Mouse (Mus musculus) neural tube, embryonic 13.5 days (tissue): ENCODE measurements around the gene D430042O09Rik. TPM values are rescaled to one million over a fixed set of nuclear protein-coding genes. Genes with fewer than 3 reads are reported as not detected.

ENCODE experiments used
- ATAC-seq: fragments of 200-750 bp; cut with Nextera tagmentation; 2 replicates; pipeline ENCODE4 v1.8.0; 2017; ENCODE audit warnings: low read depth, mild to moderate bottlenecking, moderate TSS enrichment, moderate library complexity
- H3K27ac ChIP-seq: fragments of 300-500 bp; sonication (generic); replicated peaks from 2 replicates; pipeline ENCODE4 v1.5.1; 2015; ENCODE audit warnings: moderate library complexity, mild to moderate bottlenecking, inconsistent platforms
- H3K27me3 ChIP-seq: fragments of 300-500 bp; sonication (generic); 2 replicates; pipeline ENCODE4 v1.6.1; 2015; ENCODE audit warnings: mild to moderate bottlenecking, inconsistent platforms
- H3K36me3 ChIP-seq: fragments of 300-500 bp; sonication (generic); 2 replicates; pipeline ENCODE4 v1.6.1; 2015; ENCODE audit warnings: mild to moderate bottlenecking, inconsistent platforms
- H3K4me1 ChIP-seq: fragments of 300-500 bp; sonication (generic); replicated peaks from 2 replicates; pipeline ENCODE4 v1.6.1; 2015; ENCODE audit warnings: inconsistent platforms
- H3K4me2 ChIP-seq: fragments of 300-500 bp; sonication (generic); 2 replicates; pipeline ENCODE4 v1.6.1; 2015; ENCODE audit warnings: inconsistent platforms, mild to moderate bottlenecking, moderate library complexity
- H3K4me3 ChIP-seq: fragments of 300-500 bp; sonication (generic); 2 replicates; pipeline ENCODE4 v1.5.1; 2015; ENCODE audit warnings: mild to moderate bottlenecking, inconsistent platforms
- H3K9ac ChIP-seq: fragments of 300-500 bp; sonication (generic); 2 replicates; pipeline ENCODE4 v1.6.1; 2015; ENCODE audit warnings: moderate library complexity, mild to moderate bottlenecking, inconsistent platforms
- H3K9me3 ChIP-seq: fragments of 300-500 bp; sonication (generic); 2 replicates; pipeline ENCODE4 v1.6.1; 2016; ENCODE audit warnings: inconsistent platforms
- WGBS: fragments of 180-500 bp; shearing (Covaris S2); methylation state at CpG from one replicate; pipeline ENCODE4 v1.1.7; 2015; 5-methylcytosine and 5-hydroxymethylcytosine counted together
- polyA plus RNA-seq: library from polyadenylated mRNA; unstranded; fragments of >200 nt; fragmentation: Nextera tagmentation; extraction: Ambion mirVana; gene quantifications from 2 replicates; pipeline ENCODE4 v1.2.1, GENCODE M21; 2015

Gene D430042O09Rik
- polyA plus RNA-seq, 1 experiment from 2014 or later, result 5.9 TPM

- H3K9ac ChIP-seq, result 0 out of 2 replicates have a peak overlapping the region, but pooled peaks have one; percentile 38
- 65% methylated on average over 9 of the region's 9 CpGs for WGBS
- peak; percentile 69; the same call in 1 of the 2 replicates for ATAC-seq
- no peak overlapping the region for H3K4me3 ChIP-seq
- H3K27ac ChIP-seq, result peak overlapping the region; percentile 61; the same call in 1 of the 2 replicates
- no peaks in the 10 kb centered on the region for H3K9me3 ChIP-seq
- no peak overlapping the region for H3K4me2 ChIP-seq
- peaks cover 33% of the 10 kb centered on the region for H3K4me1 ChIP-seq
- H3K27me3 ChIP-seq, result no peaks in the 10 kb centered on the region
- H3K36me3 ChIP-seq, result peaks cover 14% of the 10 kb centered on the region; the same call in 1 of the 2 replicates
These were observed 59.5 kb downstream of the D430042O09Rik start for GRCm38 (mm10) chr7:125766976-125767831.

GRCm38 (mm10) chr7:125772961-125773571, 65.4 kb downstream of the D430042O09Rik start:
- WGBS, result 70% methylated on average over 13 of the region's 13 CpGs
- Histone ChIP-seq H3K4me2 (no peak overlapping the region), H3K27me3 (no peaks in the 10 kb centered on the region), H3K9me3 (no peaks in the 10 kb centered on the region), H3K4me1 (peaks cover 12% of the 10 kb centered on the region), H3K36me3 (peaks cover 19% of the 10 kb centered on the region; the same call in 1 of the 2 replicates), H3K4me3 (no peak overlapping the region), H3K27ac (peak overlapping the region; percentile 71), H3K9ac (no peak overlapping the region)
- ATAC-seq, result peak; percentile 47; the same call in 1 of the 2 replicates

GRCm38 (mm10) chr7:125783206-125783605, 75.5 kb downstream of the D430042O09Rik start:
- Histone ChIP-seq H3K27me3 (no peaks in the 10 kb centered on the region), H3K9me3 (no peaks in the 10 kb centered on the region), H3K9ac (no peak overlapping the region), H3K4me1 (no peaks in the 10 kb centered on the region), H3K4me2 (no peak overlapping the region), H3K27ac (no peak overlapping the region), H3K36me3 (peaks cover 6% of the 10 kb centered on the region; the same call in 1 of the 2 replicates), H3K4me3 (no peak overlapping the region)
- ATAC-seq, result no peak
- WGBS, result 77% methylated on average over 1 of the region's 1 CpGs

GRCm38 (mm10) chr7:125786105-125786504, 78.4 kb downstream of the D430042O09Rik start:
- Histone ChIP-seq H3K27ac (no peak overlapping the region), H3K4me1 (peaks cover 3% of the 10 kb centered on the region; the same call in 1 of the 2 replicates), H3K4me3 (no peak overlapping the region), H3K9me3 (no peaks in the 10 kb centered on the region), H3K27me3 (no peaks in the 10 kb centered on the region), H3K36me3 (no peaks in the 10 kb centered on the region), H3K4me2 (no peak overlapping the region), H3K9ac (no peak overlapping the region)
- no peak for ATAC-seq
- WGBS, result 84% methylated on average over 5 of the region's 5 CpGs

- no peak overlapping the region for H3K4me2 ChIP-seq
- H3K9ac ChIP-seq, result no peak overlapping the region
- WGBS, result 77% methylated on average over 7 of the region's 7 CpGs
- no peaks in the 10 kb centered on the region for H3K9me3 ChIP-seq
- ATAC-seq, result no peak
- H3K4me1 ChIP-seq, result peaks cover 3% of the 10 kb centered on the region; the same call in 1 of the 2 replicates
- H3K4me3 ChIP-seq, result no peak overlapping the region
- no peaks in the 10 kb centered on the region for H3K27me3 ChIP-seq
- no peaks in the 10 kb centered on the region for H3K36me3 ChIP-seq
- no peak overlapping the region for H3K27ac ChIP-seq
These were observed 79.4 kb downstream of the D430042O09Rik start for GRCm38 (mm10) chr7:125787046-125787445.

- Histone ChIP-seq H3K9ac (no peak overlapping the region), H3K4me1 (peaks cover 3% of the 10 kb centered on the region; the same call in 1 of the 2 replicates), H3K4me2 (no peak overlapping the region), H3K4me3 (no peak overlapping the region), H3K27me3 (no peaks in the 10 kb centered on the region), H3K9me3 (no peaks in the 10 kb centered on the region), H3K27ac (no peak overlapping the region), H3K36me3 (no peaks in the 10 kb centered on the region)
- WGBS, result 70% methylated on average over 8 of the region's 8 CpGs
- ATAC-seq, result no peak
These were observed 82.4 kb downstream of the D430042O09Rik start for GRCm38 (mm10) chr7:125790039-125790438.

- no peaks in the 10 kb centered on the region for H3K27me3 ChIP-seq
- no peak overlapping the region for H3K9ac ChIP-seq
- no peak overlapping the region for H3K4me3 ChIP-seq
- H3K4me1 ChIP-seq, result no peaks in the 10 kb centered on the region
- no peak overlapping the region for H3K27ac ChIP-seq
- H3K36me3 ChIP-seq, result no peaks in the 10 kb centered on the region
- ATAC-seq, result no peak
- no peaks in the 10 kb centered on the region for H3K9me3 ChIP-seq
- 96% methylated on average over 1 of the region's 1 CpGs for WGBS
- H3K4me2 ChIP-seq, result no peak overlapping the region
These were observed 98.9 kb downstream of the D430042O09Rik start for GRCm38 (mm10) chr7:125806571-125806970.

GRCm38 (mm10) chr7:125808210-125808609, 100.5 kb downstream of the D430042O09Rik start:
- ATAC-seq, result no peak

GRCm38 (mm10) chr7:125812721-125813120, 105.0 kb downstream of the D430042O09Rik start:
- Histone ChIP-seq H3K4me3 (no peak overlapping the region), H3K36me3 (peaks cover 15% of the 10 kb centered on the region), H3K4me2 (no peak overlapping the region), H3K27me3 (no peaks in the 10 kb centered on the region), H3K9ac (no peak overlapping the region), H3K9me3 (no peaks in the 10 kb centered on the region), H3K4me1 (peaks cover 23% of the 10 kb centered on the region), H3K27ac (no peak overlapping the region)
- no peak for ATAC-seq
- WGBS, result 89% methylated on average over 8 of the region's 8 CpGs

More at GRCm38 (mm10) chr7:125808210-125808609, 100.5 kb downstream of the D430042O09Rik start:
- Histone ChIP-seq H3K27ac (no peak overlapping the region), H3K27me3 (no peaks in the 10 kb centered on the region), H3K36me3 (peaks cover 7% of the 10 kb centered on the region), H3K4me3 (no peak overlapping the region), H3K9me3 (no peaks in the 10 kb centered on the region), H3K4me1 (no peaks in the 10 kb centered on the region), H3K4me2 (no peak overlapping the region), H3K9ac (no peak overlapping the region)
- 94% methylated on average over 3 of the region's 3 CpGs for WGBS

GRCm38 (mm10) chr7:125815733-125816132, 108.0 kb downstream of the D430042O09Rik start:
- Histone ChIP-seq H3K9ac (0 out of 2 replicates have a peak overlapping the region, but pooled peaks have one; percentile 26), H3K9me3 (no peaks in the 10 kb centered on the region), H3K27me3 (no peaks in the 10 kb centered on the region), H3K4me1 (peaks cover 39% of the 10 kb centered on the region), H3K4me2 (no peak overlapping the region), H3K36me3 (peaks cover 15% of the 10 kb centered on the region), H3K4me3 (no peak overlapping the region), H3K27ac (peak overlapping the region; percentile 79)
- WGBS, result 19% methylated on average over 3 of the region's 3 CpGs
- peak; percentile 79 for ATAC-seq

GRCm38 (mm10) chr7:125818301-125818712, 110.6 kb downstream of the D430042O09Rik start:
- no peak overlapping the region for H3K9ac ChIP-seq
- peak overlapping the region; percentile 55 for H3K27ac ChIP-seq

GRCm38 (mm10) chr7:125820233-125820632, 112.5 kb downstream of the D430042O09Rik start:
- peaks cover 36% of the 10 kb centered on the region for H3K4me1 ChIP-seq
- H3K36me3 ChIP-seq, result no peaks in the 10 kb centered on the region
- no peak for ATAC-seq
- H3K9ac ChIP-seq, result no peak overlapping the region
- no peak overlapping the region for H3K4me2 ChIP-seq
- H3K27ac ChIP-seq, result no peak overlapping the region
- no peaks in the 10 kb centered on the region for H3K9me3 ChIP-seq
- no peak overlapping the region for H3K4me3 ChIP-seq
- H3K27me3 ChIP-seq, result no peaks in the 10 kb centered on the region
- 65% methylated on average over 2 of the region's 2 CpGs for WGBS

More at GRCm38 (mm10) chr7:125818301-125818712, 110.6 kb downstream of the D430042O09Rik start:
- Histone ChIP-seq H3K4me2 (no peak overlapping the region), H3K9me3 (no peaks in the 10 kb centered on the region), H3K4me3 (no peak overlapping the region), H3K4me1 (peaks cover 39% of the 10 kb centered on the region), H3K36me3 (peaks cover 7% of the 10 kb centered on the region; the same call in 1 of the 2 replicates), H3K27me3 (no peaks in the 10 kb centered on the region)
- WGBS, result 42% methylated on average over 9 of the region's 9 CpGs
- ATAC-seq, result peak; percentile 41; the same call in 1 of the 2 replicates
